Mouse (Mus musculus): ENCODE results near the gene Ly6g5c. TPM values are rescaled to one million over a fixed set of nuclear protein-coding genes. Genes with fewer than 3 reads are reported as not detected.
A peak's percentile ranks its signal among the peaks of the same experiment; 100 is the strongest.

The Ly6g5c gene
- polyA plus RNA-seq, 2 experiments: not detected

DNA sequence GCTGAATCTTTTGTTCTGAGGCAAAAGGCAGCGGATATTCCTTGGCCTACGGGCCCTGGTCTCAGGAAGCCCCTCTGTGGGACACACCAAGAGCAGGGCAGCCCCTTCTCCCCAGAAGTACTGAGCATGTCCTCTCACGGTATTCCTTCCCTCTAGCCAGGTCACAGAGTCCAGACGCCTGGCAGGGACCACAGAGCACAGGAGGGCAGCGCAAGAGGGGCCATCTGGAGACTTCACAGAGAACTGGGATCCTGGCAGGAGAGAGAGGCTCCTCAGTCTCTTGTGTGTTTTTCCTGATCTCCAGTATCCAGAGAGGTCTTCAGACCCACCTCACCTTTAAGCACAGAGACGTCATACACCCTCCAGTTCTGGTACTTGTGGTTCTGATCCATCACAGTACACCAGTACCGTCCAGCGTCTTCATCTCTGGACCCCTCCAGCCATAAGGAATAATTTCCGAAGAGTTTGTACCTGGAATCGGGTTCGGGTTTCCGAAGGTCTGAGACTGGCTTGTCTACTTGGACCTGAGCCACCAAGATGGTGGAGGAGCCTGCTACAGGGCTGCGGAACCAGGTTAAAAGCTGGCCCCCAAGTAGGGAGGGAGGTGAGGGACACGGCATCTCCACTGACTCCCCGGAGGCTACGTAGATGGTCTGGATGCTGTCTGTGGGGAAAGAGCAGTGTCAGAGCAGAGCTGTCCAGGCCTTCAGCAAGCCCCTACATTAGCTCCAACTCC lies 25.1 kb upstream of the Ly6g5c start:
- Histone ChIP-seq H3K27me3 (ENCODE audit: control insufficient read depth, insufficient read depth, low read length) (no peaks in the 10 kb centered on the region), H3K4me1 (ENCODE audit: control insufficient read depth, insufficient read depth, low read length) (peaks cover under 1% of the 10 kb centered on the region; the same call in 1 of the 2 replicates), H3K9me3 (ENCODE audit: control insufficient read depth, low read length) (no peaks in the 10 kb centered on the region), H3K27ac (replicated peaks; ENCODE audit: low read depth, low read length) (no peak overlapping the region), H3K4me3 (replicated peaks; ENCODE audit: low read length) (no peak overlapping the region), H3K4me2 (replicated peaks; ENCODE audit: low read depth, low read length, severe bottlenecking) (no peak overlapping the region), H3K36me3 (ENCODE audit: control insufficient read depth, insufficient read depth, low read length) (no peaks in the 10 kb centered on the region), H3K9ac (ENCODE audit: low read depth, low read length, severe bottlenecking) (no peak overlapping the region)
- 80% methylated on average over 16 of the region's 16 CpGs for WGBS
- DNase-seq (ENCODE audit: low spot score) (no peak), ATAC-seq (ENCODE audit: low FRiP score, low read depth) (no peak)
- TF ChIP-seq POLR2A (IDR thresholded peaks at IDR 0.05; ENCODE audit: borderline replicate concordance, extremely low read depth, insufficient read depth, insufficient read length): no peak

DNA sequence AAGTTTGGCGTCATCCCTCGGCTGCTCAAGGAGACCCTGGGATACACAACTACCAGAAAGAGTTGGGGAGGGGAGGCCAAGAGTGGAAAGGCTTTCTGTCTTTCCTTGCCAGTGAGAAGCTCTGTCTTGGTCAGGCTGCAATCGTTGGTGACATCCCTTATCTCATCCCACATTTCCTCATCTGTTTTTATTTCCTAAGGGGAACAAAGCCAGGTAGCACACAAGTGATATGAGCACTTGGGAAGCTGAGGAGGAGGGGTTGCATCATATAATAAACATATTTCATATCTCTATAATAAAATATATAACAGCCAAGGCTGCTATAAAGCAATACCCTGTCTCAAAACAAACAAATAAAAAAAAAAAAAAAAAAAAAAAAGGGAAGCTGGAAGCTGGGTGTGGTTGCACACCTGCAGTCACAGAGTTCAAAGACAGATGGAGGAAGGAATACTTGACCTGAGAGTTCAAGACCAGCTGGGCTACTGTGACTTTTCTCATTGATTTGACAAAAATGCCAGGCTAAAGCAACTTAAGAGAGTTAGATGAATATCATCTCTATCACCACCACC lies 24.1 kb upstream of the Ly6g5c start:
- Histone ChIP-seq H3K36me3 (ENCODE audit: control insufficient read depth, insufficient read depth, low read length) (no peaks in the 10 kb centered on the region), H3K4me2 (replicated peaks; ENCODE audit: low read depth, low read length, severe bottlenecking) (no peak overlapping the region), H3K4me3 (replicated peaks; ENCODE audit: low read length) (no peak overlapping the region), H3K9ac (ENCODE audit: low read depth, low read length, severe bottlenecking) (no peak overlapping the region), H3K27me3 (ENCODE audit: control insufficient read depth, insufficient read depth, low read length) (no peaks in the 10 kb centered on the region), H3K4me1 (ENCODE audit: control insufficient read depth, insufficient read depth, low read length) (no peaks in the 10 kb centered on the region), H3K27ac (replicated peaks; ENCODE audit: low read depth, low read length) (no peak overlapping the region), H3K9me3 (ENCODE audit: control insufficient read depth, low read length) (no peaks in the 10 kb centered on the region)
- ATAC-seq (ENCODE audit: low FRiP score, low read depth): no peak
- 83% methylated on average over 3 of the region's 3 CpGs for WGBS
- DNase-seq (ENCODE audit: low spot score): no peak
- TF ChIP-seq POLR2A (IDR thresholded peaks at IDR 0.05; ENCODE audit: borderline replicate concordance, extremely low read depth, insufficient read depth, insufficient read length): no peak

DNA sequence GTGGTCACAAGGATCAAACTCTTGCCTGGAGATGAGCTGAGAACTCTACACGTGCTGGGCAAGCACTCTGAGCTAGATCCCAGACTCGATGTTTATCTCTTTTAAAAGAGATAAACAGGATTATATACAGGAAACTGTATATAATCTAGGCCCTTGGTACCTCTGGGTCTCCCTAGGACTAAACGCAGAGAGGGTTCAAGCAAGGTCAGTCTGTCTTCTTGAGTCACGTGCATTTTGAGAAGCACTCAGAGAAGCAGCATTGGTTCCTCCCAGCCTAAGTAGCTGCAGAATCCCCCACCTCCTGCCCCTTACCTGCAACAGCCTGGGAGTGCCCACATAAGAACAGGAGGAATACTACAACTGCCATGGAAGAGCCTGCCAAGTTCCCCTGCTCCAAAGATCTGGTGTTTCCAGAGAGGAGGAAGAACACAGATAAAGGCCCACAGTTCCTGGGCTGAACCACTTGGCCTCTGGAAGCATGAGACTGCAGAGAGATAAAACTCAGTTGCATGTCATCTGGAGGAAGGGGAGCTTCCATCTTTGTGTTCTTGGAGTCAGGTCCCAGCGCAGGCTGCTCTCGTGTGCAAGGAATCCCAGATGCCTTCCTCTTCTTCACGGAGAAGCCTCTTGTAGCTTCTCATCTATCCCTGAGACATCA lies 22.7 kb upstream of the Ly6g5c start, which contains the start of gene Ly6g6f:
Ly6g6f (minus strand) TSS at position 403 of the 658 bp plus-strand sequence.
- TF ChIP-seq POLR2A (IDR thresholded peaks at IDR 0.05; ENCODE audit: borderline replicate concordance, extremely low read depth, insufficient read depth, insufficient read length): no peak
- no peak for ATAC-seq (ENCODE audit: low FRiP score, low read depth)
- H3K27ac ChIP-seq (replicated peaks; ENCODE audit: low read depth, low read length): no peak within 1 kb of the TSS
- DNase-seq (ENCODE audit: low spot score): no peak
- H3K4me3 ChIP-seq (replicated peaks; ENCODE audit: low read length): no peak within 1 kb of the TSS
- H3K27me3 ChIP-seq (ENCODE audit: control insufficient read depth, insufficient read depth, low read length): no peaks in the 10 kb centered on the region
- H3K9ac ChIP-seq (ENCODE audit: low read depth, low read length, severe bottlenecking): no peak within 1 kb of the TSS
- no peaks in the 10 kb centered on the region for H3K36me3 ChIP-seq (ENCODE audit: control insufficient read depth, insufficient read depth, low read length)
- no peaks in the 10 kb centered on the region for H3K9me3 ChIP-seq (ENCODE audit: control insufficient read depth, low read length)
- WGBS: 70% methylated on average over 7 of the region's 7 CpGs
- H3K4me2 ChIP-seq (replicated peaks; ENCODE audit: low read depth, low read length, severe bottlenecking): no peak within 1 kb of the TSS
- H3K4me1 ChIP-seq (ENCODE audit: control insufficient read depth, insufficient read depth, low read length): peaks cover 5% of the 10 kb centered on the region

DNA sequence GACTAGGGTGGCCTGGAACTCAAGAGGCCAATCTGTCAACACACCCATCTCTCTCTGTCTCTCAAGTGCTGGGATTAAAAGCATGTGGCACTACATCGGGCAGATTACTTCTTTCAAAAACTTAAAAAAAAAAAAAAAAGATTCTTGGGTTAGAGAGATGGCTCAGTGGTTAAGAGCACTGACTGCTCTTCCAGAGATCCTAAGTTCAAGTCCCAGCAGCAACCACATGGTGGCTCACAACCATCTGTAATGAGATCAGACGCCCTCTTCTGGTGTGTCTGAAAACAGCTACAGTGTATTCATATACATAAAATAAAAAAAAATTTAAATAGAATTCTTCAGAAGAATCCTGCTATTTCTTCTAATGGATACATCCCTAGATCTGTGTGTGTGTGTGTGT lies 19.9 kb upstream of the Ly6g5c start:
- Histone ChIP-seq H3K9ac (ENCODE audit: low read depth, low read length, severe bottlenecking) (no peak overlapping the region), H3K4me1 (ENCODE audit: control insufficient read depth, insufficient read depth, low read length) (peaks cover 9% of the 10 kb centered on the region), H3K4me2 (replicated peaks; ENCODE audit: low read depth, low read length, severe bottlenecking) (no peak overlapping the region), H3K9me3 (ENCODE audit: control insufficient read depth, low read length) (no peaks in the 10 kb centered on the region), H3K27me3 (ENCODE audit: control insufficient read depth, insufficient read depth, low read length) (no peaks in the 10 kb centered on the region), H3K4me3 (replicated peaks; ENCODE audit: low read length) (no peak overlapping the region), H3K27ac (replicated peaks; ENCODE audit: low read depth, low read length) (no peak overlapping the region), H3K36me3 (ENCODE audit: control insufficient read depth, insufficient read depth, low read length) (peaks cover 25% of the 10 kb centered on the region)
- TF ChIP-seq POLR2A (IDR thresholded peaks at IDR 0.05; ENCODE audit: borderline replicate concordance, extremely low read depth, insufficient read depth, insufficient read length): no peak
- 48% methylated on average over 2 of the region's 2 CpGs for WGBS
- DNase-seq (ENCODE audit: low spot score) (no peak), ATAC-seq (ENCODE audit: low FRiP score, low read depth) (no peak)

DNA sequence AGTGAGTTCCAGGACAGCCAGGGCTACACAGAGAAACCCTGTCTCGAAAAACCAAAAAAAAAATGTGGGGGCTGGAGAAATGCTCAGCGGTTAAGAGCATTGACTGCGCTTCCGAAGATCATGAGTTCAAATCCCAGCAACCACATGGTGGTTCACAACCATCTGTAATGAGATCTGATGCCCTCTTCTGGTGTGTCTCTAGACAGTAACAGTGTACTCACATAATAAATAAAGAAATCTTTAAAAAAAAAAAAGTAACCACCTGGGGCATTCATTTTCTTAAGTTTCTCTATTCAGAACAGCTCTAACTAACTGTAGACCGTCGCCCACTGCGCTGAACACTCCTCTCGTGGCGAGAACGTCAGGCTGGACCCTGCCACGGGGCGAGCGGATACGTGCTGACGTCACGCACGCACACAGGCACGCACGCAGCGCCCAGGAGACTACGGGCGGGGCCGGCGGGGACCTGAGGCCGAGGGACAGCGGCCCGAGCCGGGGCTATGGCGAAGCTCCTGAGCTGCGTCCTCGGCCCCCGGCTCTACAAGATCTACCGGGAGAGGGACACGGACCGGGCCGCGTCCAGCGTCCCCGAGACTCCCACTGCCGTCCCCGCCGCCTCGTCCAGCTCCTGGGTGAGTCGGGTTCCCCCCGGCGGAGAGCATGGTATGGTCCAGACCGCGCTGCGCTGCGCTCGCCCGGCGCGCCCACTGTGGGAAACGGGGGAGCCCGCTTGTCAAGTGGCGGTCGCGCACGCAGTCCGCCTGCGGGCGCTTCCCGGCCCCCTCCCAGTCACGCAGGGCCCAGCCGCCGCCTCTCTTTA lies 19.0 kb upstream of the Ly6g5c start, which contains the start of gene Abhd16a:
Abhd16a (plus strand) TSS at position 439 of the 820 bp plus-strand sequence.
- WGBS: 3% methylated on average over 62 of the region's 67 CpGs

More for the DNA sequence above, 19.0 kb upstream of the Ly6g5c start, which contains the start of gene Abhd16a:
- Histone ChIP-seq H3K4me1 (ENCODE audit: control insufficient read depth, insufficient read depth, low read length) (peaks cover 9% of the 10 kb centered on the region), H3K9ac (ENCODE audit: low read depth, low read length, severe bottlenecking) (peak within 1 kb of the TSS; percentile 92), H3K27ac (replicated peaks; ENCODE audit: low read depth, low read length) (peak within 1 kb of the TSS; percentile 97), H3K4me2 (replicated peaks; ENCODE audit: low read depth, low read length, severe bottlenecking) (peak within 1 kb of the TSS; percentile 64), H3K9me3 (ENCODE audit: control insufficient read depth, low read length) (no peaks in the 10 kb centered on the region), H3K36me3 (ENCODE audit: control insufficient read depth, insufficient read depth, low read length) (peaks cover 33% of the 10 kb centered on the region), H3K4me3 (replicated peaks; ENCODE audit: low read length) (peak within 1 kb of the TSS; percentile 69), H3K27me3 (ENCODE audit: control insufficient read depth, insufficient read depth, low read length) (no peaks in the 10 kb centered on the region)
- DNase-seq (ENCODE audit: low spot score): peak; percentile 91
- no peak for TF ChIP-seq POLR2A (IDR thresholded peaks at IDR 0.05; ENCODE audit: borderline replicate concordance, extremely low read depth, insufficient read depth, insufficient read length)
- ATAC-seq (ENCODE audit: low FRiP score, low read depth): peak; percentile 98
